Mouse (Mus musculus) myocyte (in vitro differentiated cells): ENCODE measurements around the gene Rhoa. TPM values are rescaled to one million over a fixed set of nuclear protein-coding genes. Genes with fewer than 3 reads are reported as not detected.

Experiments used
- H3K27me3 ChIP-seq: one replicate; pipeline ENCODE4 v1.6.1; 2011; ENCODE audit not compliant: control insufficient read depth, insufficient read depth, insufficient read length
- H3K36me3 ChIP-seq: one replicate; pipeline ENCODE4 v1.6.1; 2011; ENCODE audit not compliant: control insufficient read depth, insufficient read depth
- H3K4me2 ChIP-seq: one replicate; pipeline ENCODE4 v1.6.1; 2011; ENCODE audit warnings: low read depth, control low read depth
- H3K4me3 ChIP-seq: one replicate; pipeline ENCODE4 v1.5.1; 2011; ENCODE audit warnings: mild to moderate bottlenecking, control low read depth, moderate library complexity
- H3K79me2 ChIP-seq: one replicate; pipeline ENCODE4 v1.6.1; 2011; ENCODE audit not compliant: control insufficient read depth, insufficient read depth
- H3ac ChIP-seq: one replicate; pipeline ENCODE4 v1.6.1; 2011; ENCODE audit not compliant: control insufficient read depth, insufficient read length
- CEBPB ChIP-seq: IDR thresholded peaks from 2 replicates; pipeline ENCODE4 v1.6.1; 2011; ENCODE audit warnings: mild to moderate bottlenecking, moderate library complexity; ENCODE audit not compliant: poor library complexity, insufficient read depth, severe bottlenecking
- E2F4 ChIP-seq: IDR thresholded peaks from one replicate; pipeline ENCODE4 v1.6.1; 2011; ENCODE audit warnings: mild to moderate bottlenecking, control low read depth, moderate library complexity; ENCODE audit not compliant: insufficient read depth
- MAX ChIP-seq: IDR thresholded peaks from one replicate; pipeline ENCODE4 v1.6.1; 2011; ENCODE audit warnings: low read depth, mild to moderate bottlenecking, control low read depth
- MYOD1 ChIP-seq, 3 experiments: IDR thresholded peaks; one replicate each; pipeline ENCODE4 v1.6.1; 2011; ENCODE audit warnings: control low read depth in 2 of 3, low read depth in 2 of 3, mild to moderate bottlenecking in 2 of 3, moderate library complexity in 1 of 3; ENCODE audit not compliant: insufficient read length in 2 of 3, control insufficient read depth in 1 of 3
- MYOG ChIP-seq, 3 experiments: IDR thresholded peaks; one replicate each; pipeline ENCODE4 v1.6.1; 2011; ENCODE audit warnings: control low read depth in 2 of 3, low read depth in 2 of 3, mild to moderate bottlenecking in 2 of 3; ENCODE audit not compliant: insufficient read length in 2 of 3, control insufficient read depth in 1 of 3, insufficient read depth in 1 of 3
- POLR2A ChIP-seq: IDR thresholded peaks from one replicate; pipeline ENCODE4 v1.6.1; 2011; ENCODE audit warnings: low read depth, mild to moderate bottlenecking, control low read depth, moderate library complexity; ENCODE audit not compliant: insufficient read length
- POLR2AphosphoS2 ChIP-seq: IDR thresholded peaks from one replicate; pipeline ENCODE4 v1.6.1; 2011; ENCODE audit warnings: low read depth, control low read depth; ENCODE audit not compliant: insufficient read length
- REST ChIP-seq: IDR thresholded peaks from one replicate; pipeline ENCODE4 v1.6.1; 2011; ENCODE audit warnings: mild to moderate bottlenecking, control low read depth, moderate library complexity; ENCODE audit not compliant: insufficient read depth, insufficient read length
- SRF ChIP-seq: IDR thresholded peaks from one replicate; pipeline ENCODE4 v1.6.1; 2011; ENCODE audit warnings: low read depth; ENCODE audit not compliant: control insufficient read depth, insufficient read length
- TCF12 ChIP-seq: IDR thresholded peaks from one replicate; pipeline ENCODE4 v1.6.1; 2011; ENCODE audit warnings: mild to moderate bottlenecking, control low read depth; ENCODE audit not compliant: poor library complexity, insufficient read depth, severe bottlenecking
- TCF3 ChIP-seq: IDR thresholded peaks from one replicate; pipeline ENCODE4 v1.6.1; 2011; ENCODE audit warnings: low read depth, control low read depth; ENCODE audit not compliant: insufficient read length
- USF1 ChIP-seq: IDR thresholded peaks from one replicate; pipeline ENCODE4 v1.6.1; 2011; ENCODE audit warnings: low read depth, mild to moderate bottlenecking, control low read depth, moderate library complexity
- polyA plus RNA-seq: library from polyadenylated mRNA; unstranded; fragments of >200 nt; fragmentation: generic; extraction: Trizol; gene quantifications from one replicate; pipeline ENCODE4 v1.2.1, GENCODE M21; 2012; ENCODE audit warnings: missing spikeins

Rhoa gene
- polyA plus RNA-seq = 306 TPM

GRCm38 (mm10) chr9:108305629-108306520 is at the start of gene Rhoa, which contains the start of gene Tcta:
Rhoa (plus strand) TSS chr9:108306129.
Tcta (minus strand) TSS chr9:108306160.
- peak within 1 kb of the TSS; percentile 95 for H3ac ChIP-seq
- H3K27me3 ChIP-seq = no peaks in the 10 kb centered on the region
- TF ChIP-seq MYOD1 (IDR thresholded peaks at IDR 0.05; ENCODE audit: control insufficient read depth in 1 of 3, insufficient read length in 2 of 3, low read depth in 2 of 3) = no peak
- peak; percentile 14 for TF ChIP-seq SRF
- TF ChIP-seq CEBPB = peak; percentile 93
- TF ChIP-seq REST = no peak
- TF ChIP-seq TCF12 = no peak
- peak; percentile 87 for TF ChIP-seq POLR2A
- TF ChIP-seq USF1 = no peak
- no peak for TF ChIP-seq MAX
- peak; percentile 96 for TF ChIP-seq POLR2AphosphoS2
- H3K79me2 ChIP-seq = peaks cover 53% of the 10 kb centered on the region
- H3K4me3 ChIP-seq = peak within 1 kb of the TSS; percentile 85
- peak within 1 kb of the TSS; percentile 89 for H3K4me2 ChIP-seq
- H3K36me3 ChIP-seq = no peaks in the 10 kb centered on the region

DNA sequence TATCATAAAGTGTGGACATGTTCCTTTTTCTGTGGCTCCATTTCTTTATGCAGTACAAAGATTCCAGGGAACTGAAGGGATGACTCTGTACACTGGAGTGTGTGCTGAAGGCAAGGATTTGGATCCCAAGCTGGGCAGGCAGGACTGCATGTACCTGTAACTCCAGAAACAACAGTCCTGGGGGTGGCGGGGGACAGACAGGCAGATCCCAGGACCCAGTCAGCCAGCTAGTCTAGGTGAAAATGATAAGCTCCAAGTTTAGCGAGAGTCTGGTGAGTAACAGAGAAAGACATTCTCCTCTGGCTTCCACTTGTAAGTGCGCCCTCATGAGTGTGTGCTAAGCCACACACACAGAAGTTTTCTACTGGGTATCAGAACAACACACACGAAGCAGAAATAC is 45.4 kb upstream of the Rhoa start:
- peaks cover 77% of the 10 kb centered on the region for H3K79me2 ChIP-seq
- TF ChIP-seq USF1 = no peak
- no peak for TF ChIP-seq MYOD1 (IDR thresholded peaks at IDR 0.05; ENCODE audit: control insufficient read depth in 1 of 3, insufficient read length in 2 of 3, low read depth in 2 of 3)
- TF ChIP-seq TCF3 = no peak
- TF ChIP-seq MYOG (IDR thresholded peaks at IDR 0.05; ENCODE audit: control insufficient read depth in 1 of 3, insufficient read depth in 1 of 3, insufficient read length in 2 of 3, low read depth in 2 of 3) = no peak
- TF ChIP-seq REST = no peak
- TF ChIP-seq CEBPB = no peak
- TF ChIP-seq MAX = no peak
- TF ChIP-seq TCF12 = no peak
- no peak for TF ChIP-seq POLR2A
- TF ChIP-seq SRF = no peak
- no peak for TF ChIP-seq E2F4
- TF ChIP-seq POLR2AphosphoS2 = no peak
- no peak overlapping the region for H3ac ChIP-seq
- no peaks in the 10 kb centered on the region for H3K27me3 ChIP-seq
- peak overlapping the region; percentile 68 for H3K4me2 ChIP-seq
- peaks cover 8% of the 10 kb centered on the region for H3K36me3 ChIP-seq
- H3K4me3 ChIP-seq = peak overlapping the region; percentile 46

GRCm38 (mm10) chr9:108261865-108262264 is 44.1 kb upstream of the Rhoa start:
- peak overlapping the region; percentile 46 for H3K4me3 ChIP-seq
- no peaks in the 10 kb centered on the region for H3K27me3 ChIP-seq
- H3ac ChIP-seq = no peak overlapping the region
- H3K4me2 ChIP-seq = peak overlapping the region; percentile 68
- TF ChIP-seq MYOD1 (IDR thresholded peaks at IDR 0.05; ENCODE audit: control insufficient read depth in 1 of 3, insufficient read length in 2 of 3, low read depth in 2 of 3) = peak in 1 of 3 experiments; percentile 18
- no peak for TF ChIP-seq TCF3
- no peak for TF ChIP-seq USF1
- peak in 1 of 3 experiments; percentile 3 for TF ChIP-seq MYOG (IDR thresholded peaks at IDR 0.05; ENCODE audit: control insufficient read depth in 1 of 3, insufficient read depth in 1 of 3, insufficient read length in 2 of 3, low read depth in 2 of 3)
- peaks cover 64% of the 10 kb centered on the region for H3K79me2 ChIP-seq
- peaks cover under 1% of the 10 kb centered on the region for H3K36me3 ChIP-seq

DNA sequence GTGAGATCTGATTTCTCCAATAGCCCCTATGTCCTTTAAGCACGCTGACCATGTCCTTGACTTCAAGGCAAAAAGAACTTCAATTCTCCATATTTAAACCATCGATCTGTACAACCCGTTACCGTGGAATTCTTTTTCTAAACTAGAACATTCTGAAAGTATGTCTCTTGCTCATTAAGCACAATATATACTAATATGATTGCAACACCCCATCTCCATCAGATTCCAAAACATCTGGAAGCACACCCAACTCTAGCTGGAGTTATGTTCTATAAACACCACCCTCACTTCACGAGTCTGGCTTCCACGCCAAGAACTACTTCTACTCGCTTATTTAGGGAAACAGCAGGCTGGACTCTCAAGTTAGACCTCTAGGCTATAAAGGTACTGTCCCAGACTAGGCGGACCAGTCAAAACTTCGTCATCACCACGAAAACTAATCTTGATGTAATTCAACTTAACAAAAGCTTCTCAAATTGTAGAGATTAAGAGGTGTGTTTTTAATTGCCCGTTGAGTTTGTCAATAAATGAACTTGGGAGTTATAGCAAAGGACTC is 43.4 kb upstream of the Rhoa start:
- Histone ChIP-seq H3K36me3 (no peaks in the 10 kb centered on the region), H3K4me3 (peak overlapping the region; percentile 46), H3K27me3 (no peaks in the 10 kb centered on the region), H3K4me2 (peak overlapping the region; percentile 68), H3K79me2 (peaks cover 57% of the 10 kb centered on the region), H3ac (peak overlapping the region; percentile 72)
- TF ChIP-seq E2F4 (no peak), CEBPB (0 out of 2 replicates have a peak, but pooled peaks have one; percentile 4), TCF12 (no peak), TCF3 (no peak), POLR2AphosphoS2 (no peak), MYOG (IDR thresholded peaks at IDR 0.05; ENCODE audit: control insufficient read depth in 1 of 3, insufficient read depth in 1 of 3, insufficient read length in 2 of 3, low read depth in 2 of 3) (no peak)
